Mouse (Mus musculus): ENCODE results near the gene Fam155a.

Gene Fam155a

DNA sequence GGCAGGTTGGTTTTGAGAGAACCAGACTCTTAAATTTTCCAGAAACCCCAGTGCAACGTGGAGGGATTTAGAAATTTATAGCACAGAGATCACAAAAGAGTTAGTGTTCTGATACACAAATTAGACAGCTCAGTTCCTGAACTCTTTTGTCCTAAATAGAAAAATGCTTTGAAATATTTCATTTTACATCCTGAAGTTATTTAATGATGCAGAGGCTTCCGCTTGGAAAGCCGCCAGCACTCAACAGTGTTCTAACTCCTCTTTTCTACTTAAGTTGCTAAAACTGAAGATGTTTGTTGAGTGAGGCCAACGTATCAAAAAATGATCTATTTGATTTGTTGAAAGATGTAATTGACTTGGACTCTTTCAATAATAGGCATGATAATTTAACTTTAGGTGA lies 609.4 kb downstream of the Fam155a start:
- no peak for DNase-seq

GRCm38 (mm10) chr8:9159322-9159721 lies 611.6 kb downstream of the Fam155a start:
- no peak for DNase-seq

DNA sequence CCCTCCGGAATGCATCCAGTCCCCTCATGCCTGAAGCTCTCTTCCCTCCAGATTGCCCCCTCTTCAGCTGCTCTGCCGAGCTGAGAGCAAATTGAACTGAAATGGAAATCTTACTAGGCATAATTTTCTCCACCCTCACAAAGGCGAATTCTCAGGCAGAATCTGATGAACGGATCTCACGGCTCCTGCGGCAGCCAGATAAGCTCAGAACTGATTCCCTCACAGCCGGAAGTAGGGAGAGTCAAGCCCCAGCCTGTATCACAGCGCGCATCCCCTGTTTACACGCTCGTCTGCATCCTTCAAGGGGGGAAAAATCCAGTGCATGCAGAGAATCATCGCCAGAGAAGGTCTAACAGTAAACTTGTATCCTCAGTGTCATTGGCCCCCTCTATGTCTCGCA lies 612.3 kb downstream of the Fam155a start:
- no peak for DNase-seq

DNA sequence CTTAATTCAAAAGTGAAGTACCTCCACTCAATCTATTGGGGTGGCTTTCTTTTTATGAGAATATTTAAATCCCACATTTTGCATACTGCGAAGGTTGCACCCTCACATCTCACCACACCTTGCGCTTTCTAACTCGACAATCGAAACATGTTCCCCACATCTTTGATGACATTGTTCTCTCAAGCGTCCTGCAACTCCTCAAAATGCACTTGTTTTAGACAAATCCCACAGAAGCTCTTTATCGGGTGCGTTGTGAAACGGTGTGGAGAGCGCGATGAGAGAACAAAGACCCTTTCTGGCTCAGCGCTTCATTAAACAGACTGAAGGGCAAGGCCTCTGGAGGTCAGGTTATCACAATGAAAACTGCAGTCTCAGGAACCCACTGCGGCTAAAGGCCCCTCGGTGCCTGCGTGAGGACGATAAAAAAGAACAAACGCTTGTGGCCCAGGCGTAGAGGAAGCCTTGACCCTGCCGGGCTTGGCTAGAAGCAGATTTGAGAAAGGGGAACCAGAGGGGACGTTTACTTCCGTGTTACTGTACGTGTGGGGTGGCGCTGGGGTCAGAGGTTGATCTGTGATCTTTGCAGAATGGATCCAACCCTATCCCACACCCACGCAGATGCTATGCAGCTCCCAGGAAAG lies 613.7 kb downstream of the Fam155a start:
- DNase-seq: no peak
